ENCODE assay signal across 8 mouse cellular contexts in the genomic region with DNA sequence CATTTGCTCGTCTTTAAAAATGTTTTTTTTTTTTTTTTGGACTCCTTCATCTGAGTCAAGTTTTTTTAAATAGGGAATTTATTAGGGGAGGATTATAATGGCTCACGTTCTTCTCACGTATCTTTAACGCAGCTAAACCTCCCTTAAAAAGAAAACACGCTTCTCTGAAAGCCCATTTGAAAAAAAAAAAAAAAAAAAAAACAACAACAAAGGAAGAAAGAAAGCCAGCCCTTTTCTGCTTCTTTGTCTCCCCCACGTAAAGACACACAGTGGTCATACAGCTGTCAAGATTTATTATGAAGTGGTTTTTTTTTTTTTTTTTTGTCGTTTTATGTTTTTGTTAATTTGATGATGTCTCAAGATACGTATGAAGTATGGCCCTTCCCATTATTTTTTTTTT. TPM values are rescaled to one million over a fixed set of nuclear protein-coding genes. Genes with fewer than 3 reads are reported as not detected.
DNase-seq lines count a peak whose midpoint lies in the region; ATAC-seq and TF ChIP-seq lines count a peak whose summit lies in the region.

No protein-coding gene starts in this region.

- TF ChIP-seq POLR2A in CH12.LX (IDR thresholded peaks at IDR 0.05; ENCODE audit: low read depth, low read length), result no peak

- peak overlapping the region; percentile 97 for H3K4me3 ChIP-seq in heart, embryonic 11.5 days (ENCODE audit: low read depth, low read length)
- peak overlapping the region; percentile 60 to 91 (median 78) for H3K4me3 ChIP-seq in CH12.LX (replicated peaks in 1 of 3; ENCODE audit: low read depth in 2 of 3, low read length in 2 of 3, poor library complexity in 1 of 3)
- peak overlapping the region; percentile 96 for H3K4me3 ChIP-seq in forebrain, embryonic 14.5 days (ENCODE audit: low read depth, low read length)
- peak overlapping the region; percentile 88 for H3K4me3 ChIP-seq in liver, embryonic 15.5 days (replicated peaks)

- intact Hi-C loops in heart, postnatal 10 days (cut with DNase I), result loop anchor here (5.0 kb wide), 1 partner anchor 76 kb away; the partner anchor contains the start of gene Zfand4

- H3K36me3 ChIP-seq in heart, embryonic 11.5 days (ENCODE audit: control insufficient read depth, insufficient read depth, low read length), result no peaks in the 10 kb centered on the region
- no peaks in the 10 kb centered on the region for H3K36me3 ChIP-seq in CH12.LX (replicated peaks in 1 of 2; ENCODE audit: control insufficient read depth in 1 of 2, insufficient read depth in 1 of 2, low read length in 1 of 2)
- H3K36me3 ChIP-seq in forebrain, embryonic 14.5 days (ENCODE audit: control insufficient read depth, insufficient read depth, low read length), result no peaks in the 10 kb centered on the region
- peaks cover 13% of the 10 kb centered on the region; the same call in 1 of the 2 replicates for H3K36me3 ChIP-seq in liver, embryonic 15.5 days (replicated peaks)

- no peak for DNase-seq in heart, postnatal 10 days
- no peak for DNase-seq in CH12.LX (ENCODE audit: extremely low read depth)
- peak; percentile 30 for DNase-seq in forebrain, embryonic 14.5 days (ENCODE audit: low spot score)
- DNase-seq in spleen, postnatal 14 days (ENCODE audit: low spot score in 2 of 2), result no peak
- no peak for DNase-seq in frontal cortex, adult 2 months (ENCODE audit: extremely low spot score in 1 of 2, low spot score in 1 of 2)
- DNase-seq in adipocyte (ENCODE audit: low spot score), result no peak

- H3K4me2 ChIP-seq in heart, embryonic 11.5 days, result peak overlapping the region; percentile 66
- H3K4me2 ChIP-seq in CH12.LX (ENCODE audit: insufficient read depth, low read depth, poor library complexity, severe bottlenecking), result peak overlapping the region; percentile 30
- H3K4me2 ChIP-seq in forebrain, embryonic 14.5 days (ENCODE audit: low read length), result peak overlapping the region; percentile 63
- H3K4me2 ChIP-seq in liver, embryonic 15.5 days, result peak overlapping the region; percentile 78

- no peak for ATAC-seq in heart, embryonic 11.5 days (replicated peaks; ENCODE audit: insufficient number of reproducible peaks, low FRiP score, low TSS enrichment)
- ATAC-seq in forebrain, embryonic 14.5 days, result no peak
- ATAC-seq in liver, embryonic 15.5 days (ENCODE audit: insufficient read depth), result no peak

- no peaks in the 10 kb centered on the region for H3K9me3 ChIP-seq in heart, embryonic 11.5 days (replicated peaks; ENCODE audit: control insufficient read depth, low read length)
- H3K9me3 ChIP-seq in CH12.LX (replicated peaks; ENCODE audit: low read length), result no peaks in the 10 kb centered on the region
- H3K9me3 ChIP-seq in forebrain, embryonic 14.5 days (replicated peaks; ENCODE audit: control insufficient read depth, low read length), result no peaks in the 10 kb centered on the region
- no peaks in the 10 kb centered on the region for H3K9me3 ChIP-seq in liver, embryonic 15.5 days (replicated peaks)

- H3K9ac ChIP-seq in heart, embryonic 11.5 days (ENCODE audit: low read depth, low read length), result peak overlapping the region; percentile 86
- peak overlapping the region; percentile 50 for H3K9ac ChIP-seq in CH12.LX (ENCODE audit: insufficient read depth, low read depth)
- peak overlapping the region; percentile 81 for H3K9ac ChIP-seq in forebrain, embryonic 14.5 days (ENCODE audit: low read length)
- H3K9ac ChIP-seq in liver, embryonic 15.5 days, result peak overlapping the region; percentile 93

- 0 out of 2 replicates have a peak overlapping the region, but pooled peaks have one; percentile 50 for H3K27ac ChIP-seq in heart, embryonic 11.5 days (ENCODE audit: low read depth, low read length)
- H3K27ac ChIP-seq in CH12.LX (ENCODE audit: insufficient read depth, low read depth), result no peak overlapping the region
- no peak overlapping the region for H3K27ac ChIP-seq in forebrain, embryonic 14.5 days (ENCODE audit: low read depth, low read length)
- H3K27ac ChIP-seq in liver, embryonic 15.5 days (replicated peaks), result peak overlapping the region; percentile 92

- no peaks in the 10 kb centered on the region for H3K79me2 ChIP-seq in CH12.LX (replicated peaks; ENCODE audit: control insufficient read depth, extremely low read depth, insufficient read depth, poor library complexity, severe bottlenecking)

- H3K27me3 ChIP-seq in heart, embryonic 11.5 days (ENCODE audit: control insufficient read depth, insufficient read depth, low read length), result no peaks in the 10 kb centered on the region
- H3K27me3 ChIP-seq in CH12.LX (replicated peaks), result peaks cover 8% of the 10 kb centered on the region
- H3K27me3 ChIP-seq in forebrain, embryonic 14.5 days (replicated peaks; ENCODE audit: control insufficient read depth, insufficient read depth, low read length), result 0 out of 2 replicates have a peak, but pooled peaks cover 3% of the 10 kb centered on the region
- H3K27me3 ChIP-seq in liver, embryonic 15.5 days, result peaks cover 11% of the 10 kb centered on the region

- no peak for TF ChIP-seq RAD21 in CH12.LX (IDR thresholded peaks at IDR 0.05; ENCODE audit: low read depth, low read length)

- TF ChIP-seq CTCF in CH12.LX (conservative IDR thresholded peaks at IDR 0.05 in 1 of 2, IDR thresholded peaks at IDR 0.05 in 1 of 2; ENCODE audit: low read depth in 2 of 2, low read length in 2 of 2), result no peak

- WGBS in heart, embryonic 11.5 days (ENCODE audit: insufficient replicate concordance), result 11% methylated on average over 8 of the region's 8 CpGs
- WGBS in forebrain, embryonic 14.5 days, result 9% methylated on average over 8 of the region's 8 CpGs
- 4% methylated on average over 8 of the region's 8 CpGs for WGBS in liver, embryonic 15.5 days (ENCODE audit: insufficient replicate concordance)

- no peak for TF ChIP-seq EP300 in CH12.LX (IDR thresholded peaks at IDR 0.05; ENCODE audit: low read length)

- H3K4me1 ChIP-seq in heart, embryonic 11.5 days (ENCODE audit: control insufficient read depth, insufficient read depth, low read length), result no peaks in the 10 kb centered on the region
- no peaks in the 10 kb centered on the region for H3K4me1 ChIP-seq in CH12.LX (ENCODE audit: control insufficient read depth in 1 of 2, insufficient read depth in 2 of 2)
- H3K4me1 ChIP-seq in forebrain, embryonic 14.5 days (ENCODE audit: control insufficient read depth, insufficient read depth, low read length), result peaks cover 9% of the 10 kb centered on the region
- peaks cover 41% of the 10 kb centered on the region for H3K4me1 ChIP-seq in liver, embryonic 15.5 days (replicated peaks)

- dilution Hi-C loops in CH12.LX (cut with MboI; ENCODE audit: extremely low pct_ligation_motif_present, extremely low pct_unique_long_range_greater_than_20kb, low sequenced_read_pairs), result no loop called here

- in situ Hi-C loops in CH12.LX (cut with MboI; ENCODE audit: low pct_ligation_motif_present, low pct_unique_long_range_greater_than_20kb, low sequenced_read_pairs), result no loop called here

TF ChIP-seq in CH12.LX, 34 proteins besides CTCF, POLR2A, EP300 and RAD21:
- no peak for TF ChIP-seq POLR2AphosphoS2 (IDR thresholded peaks at IDR 0.05; ENCODE audit: low read depth, low read length)
- TF ChIP-seq ZNF384 (IDR thresholded peaks at IDR 0.05; ENCODE audit: low read depth, low read length), result peak; percentile 82

RNA-seq across cellular contexts. Expression of gene March8, which starts 0.7 kb away (rescaled TPM):
- polyA plus RNA-seq in heart, embryonic 11.5 days (2014; fragmentation: Nextera tagmentation; extraction: Ambion mirVana), result 25.2 and 31.9 TPM in 2 replicates
- total RNA-seq in heart, postnatal 10 days (2021), result 10 to 100 TPM; 39.1 to 45.4 TPM
- total RNA-seq in CH12.LX (2012; rRNA removed) (7.8 and 8.0 TPM in 2 replicates), CH12.LX (2014; rRNA removed) (4.9 and 6.6 TPM in 2 replicates)
- 4.3 and 4.9 TPM in 2 replicates for polyA plus RNA-seq in CH12.LX (2012; ENCODE audit: insufficient read length, low read depth)
- polyA plus RNA-seq in forebrain, embryonic 14.5 days (2014; fragmentation: Nextera tagmentation; extraction: Ambion mirVana), result 47.0 and 49.0 TPM in 2 replicates
- polyA plus RNA-seq in liver, embryonic 15.5 days (2015; fragmentation: Nextera tagmentation; extraction: Ambion mirVana), result 95.4 and 97.7 TPM in 2 replicates
- polyA plus RNA-seq in frontal cortex, adult 2 months (2012; rRNA removed), result 50.9 and 54.7 TPM in 2 replicates

Comparison
In these comparisons a context has a peak if more than half of its experiments do, and no peak if none do; other contexts are left out.
1. H3K27ac ChIP-seq: peak in heart, embryonic 11.5 days (single experiment) and liver, embryonic 15.5 days (single experiment); none in CH12.LX (single experiment) and forebrain, embryonic 14.5 days (single experiment).
2. Peak in every context shown above with its lines, with median percentiles within 50 percentile points of each other: H3K4me2 ChIP-seq, H3K4me3 ChIP-seq and H3K9ac ChIP-seq.